ENCODE assay signal across 8 mouse cellular contexts in the genomic region with DNA sequence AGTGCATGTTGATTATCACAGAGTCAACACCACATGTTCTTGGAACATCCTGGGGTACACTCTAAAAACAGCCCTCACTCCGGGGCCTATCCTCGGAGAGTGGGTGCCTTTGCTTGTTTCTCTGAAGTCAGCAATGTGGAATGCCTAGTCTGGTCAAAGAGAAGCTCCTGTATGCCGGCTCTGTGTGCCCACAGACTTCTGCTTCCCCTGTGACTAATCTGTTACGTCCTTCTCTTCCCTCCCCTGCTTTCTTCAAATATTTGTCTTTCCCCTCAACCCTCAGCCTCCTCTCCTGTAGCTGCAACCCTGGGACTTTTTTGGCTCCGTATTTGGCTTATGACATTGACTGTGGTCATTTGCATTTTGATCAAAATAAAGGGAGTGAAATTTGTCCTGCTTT.
DNase-seq lines count a peak whose midpoint lies in the region; ATAC-seq and TF ChIP-seq lines count a peak whose summit lies in the region.

No protein-coding gene starts in this region.

- H3K27ac ChIP-seq in midbrain, embryonic 12.5 days (replicated peaks) = peak overlapping the region; percentile 49; the same call in 1 of the 2 replicates
- no peak overlapping the region for H3K27ac ChIP-seq in midbrain, postnatal 0 days (ENCODE audit: low read depth, low read length)
- peak overlapping the region; percentile 45 for H3K27ac ChIP-seq in hindbrain, embryonic 15.5 days (replicated peaks)
- H3K27ac ChIP-seq in thymus, adult 2 months (ENCODE audit: control insufficient read depth, insufficient read depth, low read length) = no peak overlapping the region; the same call in 1 of the 2 replicates

- H3K27me3 ChIP-seq in midbrain, embryonic 12.5 days = no peaks in the 10 kb centered on the region
- H3K27me3 ChIP-seq in midbrain, postnatal 0 days (ENCODE audit: insufficient read depth, low read length) = no peaks in the 10 kb centered on the region
- no peaks in the 10 kb centered on the region for H3K27me3 ChIP-seq in hindbrain, embryonic 15.5 days
- no peaks in the 10 kb centered on the region for H3K27me3 ChIP-seq in megakaryocyte, embryonic 14.5 days (replicated peaks)
- H3K27me3 ChIP-seq in thymus, adult 2 months (ENCODE audit: control insufficient read depth, insufficient read depth, low read length) = no peaks in the 10 kb centered on the region

- 51% methylated on average over 5 of the region's 5 CpGs for WGBS in midbrain, embryonic 12.5 days
- WGBS in midbrain, postnatal 0 days = 36% methylated on average over 5 of the region's 5 CpGs
- WGBS in hindbrain, embryonic 15.5 days = 44% methylated on average over 5 of the region's 5 CpGs
- 37% methylated on average over 5 of the region's 5 CpGs for WGBS in thymus, adult 2 months

- TF ChIP-seq POLR2A in thymus, adult 2 months (IDR thresholded peaks at IDR 0.05; ENCODE audit: control insufficient read depth, extremely low read depth, insufficient read depth, low read length, poor library complexity) = no peak

- H3K4me1 ChIP-seq in midbrain, embryonic 12.5 days = peaks cover 17% of the 10 kb centered on the region
- peaks cover 9% of the 10 kb centered on the region; the same call in 1 of the 2 replicates for H3K4me1 ChIP-seq in midbrain, postnatal 0 days (ENCODE audit: insufficient read depth, low read length)
- peaks cover 29% of the 10 kb centered on the region; the same call in 1 of the 2 replicates for H3K4me1 ChIP-seq in hindbrain, embryonic 15.5 days (replicated peaks)
- H3K4me1 ChIP-seq in megakaryocyte, embryonic 14.5 days = peaks cover 87% of the 10 kb centered on the region
- peaks cover 7% of the 10 kb centered on the region for H3K4me1 ChIP-seq in thymus, adult 2 months (replicated peaks; ENCODE audit: control insufficient read depth, insufficient read depth, low read length)

- no peak overlapping the region for H3K9ac ChIP-seq in midbrain, embryonic 12.5 days (replicated peaks)
- H3K9ac ChIP-seq in midbrain, postnatal 0 days (replicated peaks; ENCODE audit: low read length, poor library complexity, severe bottlenecking) = no peak overlapping the region
- H3K9ac ChIP-seq in hindbrain, embryonic 15.5 days = no peak overlapping the region

- ATAC-seq in midbrain, embryonic 12.5 days (ENCODE audit: low FRiP score, low read depth) = 0 out of 2 replicates have a peak, but pooled peaks have one; percentile 27
- no peak for ATAC-seq in midbrain, postnatal 0 days (ENCODE audit: low FRiP score)
- ATAC-seq in hindbrain, embryonic 15.5 days (ENCODE audit: low FRiP score, low read depth) = no peak

- H3K4me3 ChIP-seq in midbrain, embryonic 12.5 days = no peak overlapping the region
- H3K4me3 ChIP-seq in midbrain, postnatal 0 days (ENCODE audit: low read depth, low read length) = no peak overlapping the region
- no peak overlapping the region for H3K4me3 ChIP-seq in hindbrain, embryonic 15.5 days
- peak overlapping the region; percentile 53 for H3K4me3 ChIP-seq in megakaryocyte, embryonic 14.5 days (replicated peaks)
- no peak overlapping the region for H3K4me3 ChIP-seq in thymus, adult 2 months (ENCODE audit: control insufficient read depth, insufficient read depth, low read length)

- no peak for TF ChIP-seq CTCF in midbrain, postnatal 0 days (IDR thresholded peaks at IDR 0.05)
- no peak for TF ChIP-seq CTCF in thymus, adult 2 months (IDR thresholded peaks at IDR 0.05; ENCODE audit: borderline replicate concordance, control insufficient read depth, extremely low read depth, insufficient read depth, low read length, poor library complexity)

- H3K9me3 ChIP-seq in midbrain, embryonic 12.5 days = no peaks in the 10 kb centered on the region
- H3K9me3 ChIP-seq in midbrain, postnatal 0 days (ENCODE audit: low read length) = no peaks in the 10 kb centered on the region
- no peaks in the 10 kb centered on the region for H3K9me3 ChIP-seq in hindbrain, embryonic 15.5 days
- peaks cover 6% of the 10 kb centered on the region for H3K9me3 ChIP-seq in megakaryocyte, embryonic 14.5 days

- H3K36me3 ChIP-seq in midbrain, embryonic 12.5 days = no peaks in the 10 kb centered on the region
- no peaks in the 10 kb centered on the region for H3K36me3 ChIP-seq in midbrain, postnatal 0 days (ENCODE audit: insufficient read depth, low read length)
- H3K36me3 ChIP-seq in hindbrain, embryonic 15.5 days = no peaks in the 10 kb centered on the region
- peaks cover 60% of the 10 kb centered on the region for H3K36me3 ChIP-seq in megakaryocyte, embryonic 14.5 days (replicated peaks; ENCODE audit: low read length)
- no peaks in the 10 kb centered on the region for H3K36me3 ChIP-seq in thymus, adult 2 months (ENCODE audit: control insufficient read depth, insufficient read depth, low read length)

- no peak overlapping the region for H3K4me2 ChIP-seq in midbrain, embryonic 12.5 days (replicated peaks)
- no peak overlapping the region for H3K4me2 ChIP-seq in midbrain, postnatal 0 days (ENCODE audit: low read depth, low read length, poor library complexity, severe bottlenecking)
- H3K4me2 ChIP-seq in hindbrain, embryonic 15.5 days = no peak overlapping the region

- peak; percentile 49 to 75 for DNase-seq in adrenal gland, adult (ENCODE audit: inconsistent age in 2 of 2, low spot score in 1 of 2)
- no peak for DNase-seq in adrenal gland, postnatal 4 days (ENCODE audit: low spot score in 2 of 2)
- no peak for DNase-seq in midbrain, postnatal 0 days (ENCODE audit: low spot score)
- DNase-seq in thymus, postnatal 10 days (ENCODE audit: low spot score in 2 of 2) = no peak
- DNase-seq in thymus, adult 2 months = no peak

Comparison
In these comparisons a context has a peak if more than half of its experiments do, and no peak if none do; other contexts are left out.
1. DNase-seq: peak in adrenal gland, adult (2 of 2); none in adrenal gland, postnatal 4 days (0 of 2), midbrain, postnatal 0 days (single experiment), thymus, postnatal 10 days (0 of 2) and thymus, adult 2 months (single experiment).
2. H3K27ac ChIP-seq: peak in midbrain, embryonic 12.5 days (single experiment) and hindbrain, embryonic 15.5 days (single experiment); none in midbrain, postnatal 0 days (single experiment) and thymus, adult 2 months (single experiment).